Mouse (Mus musculus) urinary bladder, postnatal 4 days (tissue): Measurements from ENCODE around the gene Espl1.
"Not testable (repeated sequence)": the region's sequence is repeated elsewhere in the genome, so short reads cannot be mapped to it uniquely, and the experiment has no call there.

ENCODE experiments used
- DNase-seq, 2 experiments: peaks; one replicate each; pipeline ENCODE4 v3.0.0; 2021 to 2022; ENCODE audit warnings: low spot score in 2 of 2

Gene Espl1

DNA sequence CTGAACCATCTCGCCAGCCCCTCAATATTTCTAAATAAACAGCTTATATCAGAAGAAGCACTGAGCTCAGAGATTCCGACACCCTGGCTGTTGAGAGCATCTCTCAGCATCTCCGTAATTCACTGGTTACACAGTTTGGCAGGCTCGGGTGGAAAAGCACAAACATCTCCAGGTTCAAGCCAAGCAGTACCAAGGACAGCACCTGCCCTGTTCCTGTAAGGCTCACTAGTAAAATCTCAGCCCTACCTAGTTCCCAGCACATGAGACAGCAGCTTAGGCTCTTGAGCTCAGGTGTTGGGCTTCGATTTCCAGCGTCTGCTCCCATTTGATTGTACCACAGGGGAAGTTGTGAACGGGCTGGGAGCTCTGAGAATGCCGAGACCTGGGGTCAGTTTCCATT, 39.2 kb downstream of the Espl1 start:
- DNase-seq = no peak

DNA sequence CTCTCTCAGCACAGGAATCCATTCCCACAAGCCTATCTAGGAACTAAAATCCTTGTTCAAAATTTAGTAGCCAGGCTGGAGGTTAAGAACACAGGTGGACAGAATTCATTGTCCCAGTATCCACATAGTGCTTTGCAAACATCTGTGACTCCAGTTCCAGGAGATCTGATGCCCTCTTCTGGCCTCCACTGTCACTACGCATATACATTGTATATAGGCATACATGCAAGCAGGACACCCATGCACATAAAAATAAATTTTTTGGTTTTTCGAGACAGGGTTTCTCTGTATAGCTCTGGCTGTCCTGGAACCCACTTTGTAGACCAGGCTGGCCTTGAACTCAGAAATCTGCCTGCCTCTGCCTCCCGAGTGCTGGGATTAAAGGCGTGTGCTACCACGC, 39.9 kb downstream of the Espl1 start:
- not testable (repeated sequence) for DNase-seq

DNA sequence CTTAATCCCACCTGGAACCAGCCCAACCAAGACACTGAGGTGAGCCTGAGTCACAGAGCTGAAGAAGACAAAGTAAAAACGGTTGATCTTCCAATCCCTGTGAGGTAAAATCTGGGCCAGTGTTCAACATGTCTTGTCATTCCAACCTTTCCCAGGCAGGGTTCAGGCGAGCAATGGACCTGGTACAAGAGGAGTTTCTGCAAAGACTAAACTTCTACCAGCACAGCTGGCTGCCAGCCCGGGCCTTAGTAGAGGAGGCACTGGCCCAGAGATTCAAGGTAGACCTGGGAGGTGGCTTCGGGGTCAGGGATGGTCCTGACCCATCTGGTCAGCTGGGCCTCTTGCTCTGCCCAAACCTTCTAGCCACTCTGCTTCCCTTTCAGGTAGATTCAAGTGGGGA, 40.9 kb downstream of the Espl1 start:
- DNase-seq = no peak

DNA sequence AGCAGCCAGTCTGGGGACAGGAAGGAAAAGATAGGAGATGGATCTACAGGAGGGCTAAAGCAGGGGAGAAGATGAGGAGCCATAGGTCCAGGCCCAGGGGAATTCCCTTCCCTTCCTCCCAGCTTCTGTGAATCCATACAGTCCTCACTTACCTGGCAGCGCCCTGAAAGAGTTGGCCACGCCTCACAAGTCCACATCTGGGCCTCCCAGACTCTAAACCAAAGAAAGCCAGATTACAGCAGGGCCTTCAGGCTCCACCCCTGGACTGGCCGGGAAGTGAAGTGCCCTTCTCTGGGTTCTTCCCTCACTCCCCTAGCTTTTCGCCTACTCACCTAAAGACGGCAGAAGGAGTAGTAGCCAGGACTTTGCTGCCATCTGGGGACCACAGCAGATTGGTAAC, 43.5 kb downstream of the Espl1 start:
- no peak for DNase-seq

DNA sequence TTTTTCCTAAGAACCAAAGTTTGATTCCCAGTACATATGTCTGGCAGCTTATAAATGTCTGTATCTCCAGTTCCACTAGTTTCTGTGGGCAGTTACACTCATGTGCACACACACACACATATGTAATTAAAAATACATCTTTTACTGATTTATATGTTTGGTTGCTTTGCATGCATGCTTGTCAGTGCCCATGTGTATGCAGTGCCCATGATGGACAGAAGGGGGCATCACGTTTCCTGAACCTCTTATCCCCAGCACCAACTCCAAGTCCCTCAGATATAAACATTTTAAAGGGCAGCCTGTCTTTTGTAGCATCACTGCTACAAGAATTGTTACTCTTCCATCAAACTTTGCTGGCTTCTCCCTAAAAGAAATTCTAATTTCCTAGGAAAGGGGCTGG, 45.5 kb downstream of the Espl1 start:
- no peak for DNase-seq

DNA sequence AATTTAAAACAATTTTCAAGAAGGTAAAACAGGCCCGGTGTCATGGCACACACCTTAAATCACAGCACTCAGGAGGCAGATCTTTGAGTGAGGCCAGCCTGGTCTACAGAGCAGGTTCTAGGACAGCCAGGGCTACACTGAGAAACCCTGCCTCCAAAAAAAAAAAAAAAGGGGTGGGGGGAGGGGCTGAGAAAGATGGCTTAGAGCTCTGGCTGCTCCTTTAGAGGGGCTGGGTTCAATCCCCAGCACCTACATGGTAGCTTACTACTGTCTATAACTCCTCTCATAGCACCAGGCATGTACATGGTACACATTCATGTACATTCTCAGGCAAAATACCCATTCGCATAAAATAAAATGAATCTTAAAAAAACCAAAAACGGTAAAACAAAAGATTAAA, 48.4 kb downstream of the Espl1 start:
- DNase-seq = no peak

DNA sequence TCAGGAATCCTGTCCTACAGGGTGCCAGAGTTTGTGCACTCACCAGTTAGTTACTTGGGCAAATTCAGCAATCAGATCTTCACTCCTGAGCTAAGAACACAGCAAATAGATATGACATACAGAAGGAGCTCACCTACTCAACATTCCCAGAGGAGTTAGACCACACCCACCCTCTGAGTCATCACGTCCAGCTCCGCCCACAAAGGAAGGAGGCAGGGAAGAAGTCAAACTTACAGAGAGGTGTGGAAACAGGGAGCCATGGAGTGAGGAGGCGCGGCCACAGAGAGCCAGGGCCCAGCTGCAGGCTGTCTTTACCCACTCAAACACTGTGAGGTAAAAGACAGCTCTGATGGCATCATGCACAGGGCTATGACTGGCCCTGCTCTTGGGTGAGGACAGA, 50.4 kb downstream of the Espl1 start:
- DNase-seq = no peak

DNA sequence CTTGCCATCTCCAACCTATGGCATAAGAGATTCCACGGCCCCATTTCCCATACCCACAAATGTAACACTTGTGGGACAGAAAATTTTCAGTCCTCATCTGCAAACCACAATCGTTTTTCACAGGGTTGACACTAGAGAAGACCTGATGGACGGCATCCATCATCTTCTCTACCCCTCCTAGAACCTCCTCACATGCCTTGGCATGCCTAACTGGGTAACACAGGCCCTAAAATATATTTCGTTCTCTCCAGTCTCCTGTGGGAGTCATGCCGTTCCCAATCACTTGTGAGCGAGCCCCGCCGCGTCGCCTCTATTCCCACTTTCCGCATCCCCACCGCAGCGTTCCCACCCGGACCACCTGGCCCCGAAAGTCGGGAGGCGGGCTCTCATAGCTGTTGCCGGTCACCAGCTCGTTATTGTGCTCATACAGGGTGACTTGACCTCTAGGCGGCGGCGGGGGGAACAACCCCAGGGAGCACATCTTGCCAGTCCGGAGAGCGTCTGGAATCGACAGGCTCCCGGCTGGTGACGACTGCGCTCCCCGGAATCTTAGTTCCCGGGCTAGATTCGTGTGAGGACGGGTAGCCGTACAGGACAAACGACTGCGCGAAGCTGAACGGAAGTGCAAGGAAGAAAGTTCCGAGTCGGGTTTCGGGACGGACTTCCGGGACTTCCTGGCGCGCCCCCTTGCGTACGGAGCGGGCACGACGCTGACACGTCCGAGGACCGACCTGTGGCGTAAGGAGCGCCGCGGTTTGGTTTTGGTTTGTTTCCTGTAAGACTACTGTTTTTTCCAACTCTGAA, 54.3 kb downstream of the Espl1 start, which contains the start of gene Aaas:
TSS of gene Aaas (minus strand) at position 634 of the 804 bp plus-strand sequence.
- peak; percentile 91 to 97 for DNase-seq

DNA sequence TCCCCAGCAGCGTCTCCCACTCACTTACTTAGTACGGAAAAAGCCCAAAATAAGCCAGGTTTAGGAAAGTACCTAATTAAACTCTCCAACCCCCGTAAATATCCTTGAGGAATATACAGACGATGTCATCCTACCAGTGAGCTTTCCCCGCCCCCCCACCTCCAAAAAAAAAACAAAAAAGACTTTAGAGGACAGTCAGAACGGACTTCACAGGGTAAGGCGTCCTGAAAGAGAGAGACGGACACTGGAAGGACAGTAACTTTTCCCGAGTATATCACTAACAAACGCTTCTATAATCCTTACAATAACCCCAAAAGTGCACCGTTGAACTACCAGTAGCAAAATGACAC, 54.9 kb downstream of the Espl1 start:
- DNase-seq = no peak

DNA sequence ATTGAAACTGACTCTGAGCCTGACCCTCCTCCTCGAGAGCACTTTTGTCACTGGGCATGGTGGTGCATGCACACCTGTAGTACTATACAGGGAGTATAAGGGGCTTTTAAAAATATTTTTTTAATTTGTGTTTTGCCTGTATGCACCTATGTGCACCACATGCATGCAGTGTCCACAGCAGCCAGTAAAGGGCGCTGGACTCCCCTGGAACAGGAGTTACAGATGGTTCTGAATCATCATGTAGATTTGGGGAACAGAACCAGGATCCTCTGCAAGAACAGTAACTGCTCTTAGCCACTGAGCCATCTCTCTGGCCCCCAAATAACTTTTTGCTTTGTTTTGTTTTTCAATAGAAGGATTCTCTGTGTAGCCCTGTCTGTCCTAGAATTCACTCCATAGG, 56.1 kb downstream of the Espl1 start:
- DNase-seq = no peak

DNA sequence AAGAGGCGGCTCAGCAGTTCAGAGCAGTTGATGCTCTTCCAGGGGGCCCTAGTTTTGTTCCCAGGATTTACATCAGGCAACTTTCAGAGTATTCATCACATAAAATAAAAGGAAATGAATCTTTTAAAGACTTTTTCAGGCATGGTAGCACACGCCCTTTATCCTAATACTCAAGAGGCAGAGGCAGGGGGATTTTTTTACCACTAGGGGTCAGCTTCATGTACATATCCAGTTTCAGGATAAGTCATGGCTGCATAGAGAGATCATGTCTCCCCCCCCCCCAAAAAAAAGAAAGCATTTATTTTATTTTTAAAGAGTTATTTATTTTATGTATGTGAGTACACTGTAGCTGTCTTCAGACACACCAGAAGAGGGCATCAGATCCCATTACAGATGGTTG, 57.9 kb downstream of the Espl1 start:
- no peak for DNase-seq

DNA sequence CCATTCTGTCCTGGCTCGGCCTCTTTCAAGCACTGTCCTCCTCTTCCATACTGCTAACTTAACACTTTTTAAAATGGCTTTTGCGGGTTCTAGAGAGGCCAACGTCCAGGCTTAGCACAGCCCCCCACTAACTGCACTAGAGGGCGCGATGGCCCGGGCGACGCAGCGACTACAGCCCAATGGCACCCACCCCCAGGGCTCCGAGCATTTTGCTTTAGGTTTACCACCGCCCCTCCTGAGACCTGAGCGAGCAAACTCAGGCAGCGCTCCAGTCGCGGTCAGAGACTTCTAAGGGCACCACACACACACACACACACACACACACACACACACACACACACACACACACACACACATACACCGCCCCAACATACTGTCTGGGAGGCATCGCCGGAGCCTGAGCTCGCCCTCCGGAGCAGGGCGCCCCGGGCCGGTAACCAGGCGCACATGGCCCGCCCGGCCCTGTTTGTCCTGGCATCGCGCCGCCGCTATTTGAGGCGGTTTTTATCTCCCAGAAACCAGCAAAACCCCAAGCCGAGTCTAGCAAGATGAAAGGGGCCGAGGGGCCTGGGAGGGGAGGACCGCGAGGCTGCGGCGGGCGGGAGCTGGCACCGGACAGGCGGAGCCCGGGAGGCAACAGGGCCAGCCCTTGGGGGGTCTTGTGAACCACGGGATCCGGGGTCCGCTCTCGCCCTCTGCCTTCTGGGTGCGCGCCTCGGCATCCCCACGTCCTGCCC, 59.2 kb downstream of the Espl1 start:
- DNase-seq = peak in 1 of 2 experiments; percentile 47

DNA sequence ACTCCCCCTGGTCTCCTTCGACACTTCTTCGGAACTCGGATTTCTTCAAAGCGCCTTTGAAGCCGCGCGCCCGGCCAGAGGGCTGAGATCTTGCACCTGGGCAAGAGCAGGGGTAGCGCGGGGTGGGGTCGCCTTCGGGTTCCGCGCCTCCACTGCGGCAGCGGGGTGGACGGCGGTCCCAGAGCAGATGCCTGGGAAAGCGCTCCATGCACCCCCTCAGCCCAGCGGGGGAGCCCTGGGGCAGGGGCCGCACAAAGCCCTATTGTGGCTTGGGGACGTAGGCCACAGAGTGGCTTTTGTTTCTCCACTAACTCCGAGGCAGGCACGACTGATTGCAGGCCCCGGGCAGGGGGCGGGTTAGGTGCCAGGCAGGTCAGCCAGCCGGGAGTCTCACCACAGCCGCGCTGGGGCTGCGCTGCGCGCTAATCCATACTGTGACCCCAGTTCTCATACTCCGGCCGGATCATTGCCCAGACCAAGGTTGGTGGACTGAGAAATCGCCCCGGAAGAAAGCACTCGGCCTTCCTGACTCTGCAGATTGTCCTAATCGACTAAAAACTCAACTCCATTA, 59.9 kb downstream of the Espl1 start:
- DNase-seq = no peak

DNA sequence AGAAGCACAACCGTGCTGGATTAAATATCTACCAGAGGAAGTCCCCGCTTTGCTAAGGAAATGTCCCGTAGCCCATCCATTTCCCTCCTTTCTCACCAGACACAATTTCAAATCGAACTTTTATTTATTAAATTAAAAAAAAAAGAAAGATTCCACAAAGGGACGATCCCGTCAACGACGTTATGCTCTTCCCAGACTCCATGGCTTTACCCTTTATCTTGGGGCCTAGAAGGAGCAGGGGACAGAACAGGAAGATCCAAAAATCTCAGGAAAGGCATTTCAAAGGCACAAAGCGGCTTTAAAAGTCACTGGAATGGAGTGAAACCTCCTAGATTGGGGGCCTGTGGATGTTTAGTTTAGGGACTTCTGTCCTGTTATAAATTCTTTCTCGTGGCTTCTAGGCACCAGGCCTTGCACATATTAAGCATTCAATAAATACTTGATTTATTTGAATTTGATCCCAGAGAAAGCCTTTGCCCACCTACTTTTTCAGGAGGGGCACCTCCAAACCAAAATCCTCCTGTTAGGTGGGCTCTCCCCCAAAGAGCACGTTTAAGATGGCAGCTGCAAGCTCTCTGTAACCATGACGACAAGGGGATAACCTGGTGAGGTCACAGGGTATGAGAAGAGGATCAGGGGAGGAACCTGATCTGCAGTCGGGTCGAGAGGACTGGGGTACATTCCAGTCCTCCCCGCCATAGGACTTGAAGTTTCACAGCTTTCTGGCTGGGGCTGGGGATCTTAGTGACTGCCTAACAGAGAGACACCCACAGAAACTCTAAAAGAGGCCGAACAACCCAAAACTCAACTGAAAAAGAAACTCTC, 60.6 kb downstream of the Espl1 start:
- no peak for DNase-seq

DNA sequence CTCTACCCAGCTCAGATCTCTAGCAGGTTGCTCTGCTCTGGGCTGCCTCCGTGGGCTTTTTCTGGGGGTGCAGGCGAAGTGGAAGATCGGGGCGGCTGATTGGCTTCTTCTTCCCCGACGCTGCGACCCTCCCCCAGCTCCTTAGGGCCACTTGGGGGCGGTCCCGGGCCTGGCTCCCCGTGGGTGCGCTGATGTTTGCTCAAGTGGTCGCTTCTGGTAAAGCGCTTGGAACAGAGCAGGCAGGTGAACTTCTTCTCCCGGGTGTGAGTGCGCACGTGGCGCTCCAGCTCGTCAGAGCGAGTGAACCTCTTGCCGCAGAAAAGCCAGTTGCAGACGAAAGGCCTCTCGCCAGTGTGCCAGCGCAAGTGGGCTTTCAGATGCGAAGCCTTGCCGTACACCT, 62.1 kb downstream of the Espl1 start:
- no peak for DNase-seq

DNA sequence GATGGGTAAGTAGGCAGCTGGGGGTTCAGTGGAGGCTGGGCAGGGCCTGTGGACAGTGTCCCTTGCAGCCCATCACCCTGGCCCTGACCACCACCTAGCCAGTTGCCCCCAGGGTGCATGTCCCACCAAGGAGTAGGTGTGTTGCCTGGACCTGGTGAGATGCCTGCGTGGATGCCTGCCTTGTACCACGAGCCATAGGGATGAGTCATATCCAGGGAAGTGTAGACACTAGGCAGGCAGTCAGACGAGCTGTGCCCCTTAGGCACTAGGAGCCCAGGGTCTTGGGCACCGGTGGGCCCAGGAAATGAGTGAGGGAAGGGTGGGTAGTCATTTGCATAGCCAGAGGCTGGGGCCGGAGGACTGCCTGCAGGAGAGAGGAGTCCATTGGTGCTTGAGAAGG, 62.8 kb downstream of the Espl1 start:
- no peak for DNase-seq

DNA sequence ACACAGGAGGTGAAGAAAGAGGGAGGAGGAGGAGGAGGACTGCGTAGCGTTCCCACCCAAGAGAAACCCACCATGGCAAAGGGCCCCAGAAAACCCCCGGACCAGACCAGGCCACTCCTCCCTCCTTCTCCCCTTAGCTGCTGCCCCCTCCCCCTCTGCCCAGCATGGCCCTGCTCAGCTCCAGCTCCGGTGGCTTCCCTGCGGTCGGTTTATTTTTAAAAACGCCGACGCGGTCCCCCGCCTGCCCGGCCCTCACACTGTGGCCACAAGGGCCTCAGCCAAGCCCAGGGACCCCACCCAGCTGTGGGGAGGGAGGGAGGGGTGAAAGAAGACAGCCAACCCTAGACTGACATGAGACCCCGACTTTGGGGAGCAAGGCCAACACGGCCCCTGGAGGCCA, 66.6 kb downstream of the Espl1 start:
- no peak for DNase-seq

DNA sequence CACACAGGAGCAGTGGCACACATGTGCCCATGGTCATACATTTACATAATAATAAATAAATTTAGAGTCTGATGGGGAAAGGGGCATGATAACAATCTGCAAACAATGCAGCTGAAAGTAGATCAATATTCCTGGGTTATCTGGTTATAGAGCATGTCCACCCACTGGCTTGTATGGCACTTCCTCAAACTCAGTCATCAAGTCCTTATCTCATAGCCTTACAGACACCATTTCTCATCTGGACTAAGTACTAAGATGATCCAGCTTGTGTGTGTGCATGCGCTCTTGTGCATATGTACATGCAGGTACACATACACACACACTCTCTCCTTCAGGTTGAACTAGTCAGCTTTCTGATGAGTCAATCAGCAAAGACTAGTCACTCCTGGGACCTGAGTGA, 68.6 kb downstream of the Espl1 start:
- DNase-seq = no peak

DNA sequence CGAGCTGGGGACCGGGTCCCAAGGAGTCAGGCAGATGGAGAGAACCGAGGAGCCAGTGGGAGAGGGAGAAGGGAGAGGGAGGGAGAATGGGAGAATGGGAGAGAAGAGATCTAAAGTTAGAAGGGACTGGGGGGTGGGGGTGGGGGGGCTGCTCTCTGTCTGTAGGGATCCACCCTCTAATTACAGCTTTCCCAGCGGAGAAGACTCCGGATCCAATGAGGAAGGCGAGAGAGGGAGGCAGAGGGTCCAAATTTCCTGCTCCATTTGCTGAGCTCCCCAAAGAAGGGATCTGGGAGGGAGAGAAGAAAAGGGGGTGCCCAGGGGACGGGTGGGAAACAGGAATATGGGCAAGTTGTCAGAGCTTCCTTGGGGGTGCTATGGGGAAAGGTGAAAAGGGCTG, 70.2 kb downstream of the Espl1 start:
- no peak for DNase-seq

DNA sequence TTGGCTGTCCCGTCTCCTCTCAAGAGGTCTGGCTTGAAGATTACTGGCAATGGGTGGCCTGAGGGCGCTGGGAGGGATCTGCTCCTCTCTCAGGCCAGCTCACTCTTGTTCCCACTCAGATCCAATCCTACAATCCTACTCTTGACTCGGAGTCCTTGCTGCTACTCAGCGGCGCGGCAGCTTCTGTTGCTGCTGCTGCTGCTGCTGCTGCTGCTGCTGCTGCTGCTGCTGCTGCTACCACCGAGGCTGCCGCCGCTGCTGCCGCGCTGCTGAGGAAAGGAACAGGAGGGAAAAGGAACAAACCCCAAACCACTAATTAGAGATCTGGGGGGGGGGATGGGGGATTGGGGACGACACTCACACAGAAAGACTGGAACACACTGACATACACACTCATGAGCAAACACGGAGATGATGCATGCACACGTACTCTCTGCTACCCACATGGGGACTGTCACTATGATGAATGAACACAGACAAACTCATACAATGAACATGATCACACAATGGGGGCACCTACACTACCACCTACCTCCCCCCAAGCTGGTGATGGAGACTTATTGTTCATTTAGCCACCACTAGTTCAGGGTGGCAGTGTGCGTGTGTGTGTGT, 70.8 kb downstream of the Espl1 start, which contains the start of gene Sp7:
TSS of gene Sp7 (minus strand) at position 450 of the 612 bp plus-strand sequence.
- DNase-seq = no peak

DNA sequence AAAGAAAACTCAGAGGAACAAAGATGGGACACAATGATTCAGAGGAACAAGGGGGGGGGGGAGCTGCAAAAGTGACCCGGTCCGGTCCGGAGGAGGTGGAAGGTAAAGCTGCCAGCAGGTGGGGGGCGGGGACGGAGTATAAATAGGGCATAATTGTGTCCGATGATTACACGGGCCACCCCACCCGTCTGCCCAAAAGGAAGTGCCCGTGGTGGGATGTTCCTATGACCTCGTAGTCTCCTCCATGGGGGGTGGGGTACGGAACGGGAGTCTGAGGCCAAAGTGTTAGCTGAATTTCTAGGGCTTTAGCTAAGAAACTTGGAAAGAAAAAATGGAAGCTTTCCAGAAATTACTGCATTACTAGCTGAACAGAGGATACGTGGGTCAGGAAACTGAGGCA, 73.9 kb downstream of the Espl1 start:
- no peak for DNase-seq

DNA sequence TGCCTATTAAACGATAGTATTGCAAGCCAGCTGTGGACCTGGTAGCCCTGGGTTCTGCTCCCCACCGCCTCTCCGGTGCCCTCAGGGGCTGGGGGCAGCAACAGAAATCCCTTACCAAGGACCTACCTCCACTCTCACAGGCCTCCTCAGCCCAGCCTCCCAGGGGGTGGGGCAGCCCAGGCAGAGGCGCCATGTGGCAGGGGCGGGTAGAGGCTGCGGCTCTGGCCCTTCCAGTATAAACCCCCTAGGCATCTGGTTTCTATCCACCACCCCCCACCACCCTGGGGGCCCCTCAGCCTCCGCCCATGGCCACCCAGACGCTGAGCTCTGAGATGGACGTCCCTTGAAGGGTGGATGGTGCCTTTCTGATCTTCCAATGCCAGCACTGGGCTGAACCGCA, 74.7 kb downstream of the Espl1 start:
- DNase-seq = no peak
